Mouse (Mus musculus) heart, adult 18-20 months (tissue): ENCODE measurements around the gene Gm37240. TPM values are rescaled to one million over a fixed set of nuclear protein-coding genes. Genes with fewer than 3 reads are reported as not detected.
A peak's percentile ranks its signal among the peaks of the same experiment; 100 is the strongest.

Experiments used
- DNase-seq, 2 experiments: peaks; one replicate each; pipeline ENCODE4 v3.0.0; 2021 to 2022; ENCODE audit warnings: mixed read lengths in 1 of 2
- total RNA-seq, 2 experiments: library from RNA; stranded (reverse); gene quantifications; 2 replicates each; pipeline ENCODE4 v1.2.3; 2021

Gene Gm37240
- total RNA-seq, 2 experiments from 2014 or later, result 30.0 to 39.3 TPM

- no peak for DNase-seq
Observed at GRCm38 (mm10) chr3:84749222-84749621, 1138.1 kb downstream of the Gm37240 start.

DNA sequence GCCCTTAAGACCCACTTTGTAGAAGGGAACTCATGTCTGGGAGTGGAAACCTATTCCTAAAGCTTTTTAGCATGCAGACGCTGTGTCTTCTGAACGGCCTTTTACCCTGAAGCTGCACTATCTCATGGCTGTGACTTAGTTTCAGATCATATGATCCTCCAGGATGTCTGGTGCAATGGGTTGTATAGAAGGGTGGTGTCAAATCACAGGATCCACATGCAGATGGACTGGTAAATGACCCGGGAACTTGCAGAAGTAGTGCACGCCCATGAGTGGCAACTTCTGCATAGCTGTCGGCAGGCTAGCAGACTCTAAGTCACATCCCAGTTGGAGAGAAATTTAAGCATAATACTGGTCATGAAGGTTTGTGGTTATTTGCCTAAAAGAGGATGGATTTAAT, 1139.2 kb downstream of the Gm37240 start:
- no peak for DNase-seq

GRCm38 (mm10) chr3:84745537-84746189, 1141.7 kb downstream of the Gm37240 start:
- peak; percentile 47 to 53 for DNase-seq

DNA sequence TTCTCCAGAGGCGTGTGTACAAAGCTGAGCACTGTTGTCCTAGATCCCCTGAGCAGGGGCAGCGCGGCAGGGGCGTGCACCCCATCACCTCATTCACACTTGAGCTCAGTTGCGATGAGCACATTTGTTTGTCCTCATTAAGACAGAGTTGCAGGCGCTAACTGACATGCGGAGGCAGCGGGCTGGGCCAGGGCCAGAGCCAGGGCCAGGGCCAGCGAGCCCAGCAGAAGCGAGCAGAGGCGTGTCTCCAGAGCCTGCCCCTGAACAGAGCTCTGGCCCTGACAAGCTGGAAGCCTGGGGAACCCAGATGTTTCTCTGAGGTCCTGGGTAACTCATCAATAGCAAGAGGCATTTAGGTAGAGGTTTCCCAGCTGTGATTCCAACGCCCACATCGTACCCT, 1142.6 kb downstream of the Gm37240 start:
- DNase-seq, result peak; percentile 53 to 62

DNA sequence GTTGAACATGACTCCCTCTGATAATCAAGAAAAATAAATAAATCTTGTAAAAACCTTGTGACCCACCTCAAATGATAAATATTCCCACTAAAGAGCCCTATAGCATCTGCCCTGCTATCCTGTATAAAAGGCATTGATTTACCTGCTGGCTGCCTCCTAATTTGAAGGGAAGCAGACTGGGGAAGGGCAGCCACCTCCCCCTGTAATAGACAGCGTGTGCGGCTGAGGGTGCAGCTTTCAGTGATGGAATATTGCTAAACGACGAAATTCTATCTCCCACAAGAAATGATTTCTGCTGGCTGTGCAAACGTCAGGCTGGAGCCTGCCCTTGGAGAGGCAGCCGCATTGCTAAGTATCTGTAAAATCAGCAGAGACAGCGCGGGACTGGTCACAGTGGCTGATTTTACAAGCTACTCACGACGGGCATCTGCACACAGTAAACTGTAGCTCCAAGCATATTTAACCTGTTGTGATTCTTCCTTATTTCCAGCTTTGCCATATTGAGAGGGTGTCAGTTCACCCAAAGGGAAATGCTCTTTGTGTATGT, 1147.2 kb downstream of the Gm37240 start:
- DNase-seq, result no peak

DNA sequence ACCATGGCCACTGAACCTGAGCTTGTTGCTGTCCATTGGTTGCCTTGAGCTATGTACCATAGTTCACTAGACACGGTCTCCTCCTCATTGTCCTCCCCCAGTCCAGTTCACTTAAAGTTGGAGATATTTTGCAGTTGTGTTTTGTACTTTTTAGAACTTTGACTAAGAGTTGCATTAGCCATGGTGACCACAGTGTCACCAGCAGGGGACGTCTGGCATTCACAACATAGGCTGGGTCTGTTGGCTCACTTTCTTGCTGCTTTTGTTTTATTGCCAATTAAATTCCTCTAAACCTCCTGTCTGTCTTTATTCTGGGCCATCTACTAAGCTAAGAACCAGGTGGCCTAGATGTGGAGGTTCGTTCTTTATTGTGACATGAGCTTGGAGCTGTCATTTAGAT, 1150.2 kb downstream of the Gm37240 start:
- no peak for DNase-seq

DNA sequence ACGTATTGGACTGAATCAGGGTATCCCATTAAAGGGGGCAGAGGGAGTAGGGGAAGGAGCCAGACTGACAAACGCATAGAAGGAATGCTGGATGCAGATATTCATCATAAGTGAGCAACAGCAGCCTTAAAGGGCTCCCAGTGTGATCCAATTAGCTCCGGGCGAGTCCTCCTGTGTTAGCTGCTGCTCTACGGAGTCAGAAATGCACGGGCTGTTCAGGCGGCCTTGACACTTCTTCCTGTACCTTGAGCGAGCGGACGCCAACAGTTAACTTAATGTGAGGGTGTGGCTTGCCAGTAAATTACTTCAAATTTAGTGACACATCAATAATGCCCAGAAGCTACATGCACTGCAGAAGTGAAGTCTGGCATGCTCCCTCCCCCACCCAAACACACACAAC, 1151.6 kb downstream of the Gm37240 start:
- no peak for DNase-seq

DNA sequence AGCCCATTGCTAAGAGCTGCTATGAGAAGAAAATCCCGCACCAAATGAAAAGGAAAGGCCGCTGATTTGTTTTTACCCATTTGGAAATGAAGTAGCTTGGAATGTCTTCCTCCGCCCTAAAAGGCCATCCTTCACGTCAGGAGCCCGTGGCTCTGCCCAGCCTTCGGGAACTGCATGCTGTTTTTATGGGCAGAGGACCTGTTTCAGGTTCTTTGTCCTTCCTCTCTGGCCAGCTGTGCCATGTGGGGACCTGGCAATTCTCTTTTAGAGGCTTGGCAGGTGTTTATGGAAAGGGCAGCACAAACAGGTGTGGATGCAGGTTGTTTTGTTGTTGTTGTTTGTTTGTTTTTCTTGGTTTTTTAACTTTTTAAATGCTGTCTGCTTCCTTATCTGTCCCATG, 1154.8 kb downstream of the Gm37240 start:
- DNase-seq, result no peak

DNA sequence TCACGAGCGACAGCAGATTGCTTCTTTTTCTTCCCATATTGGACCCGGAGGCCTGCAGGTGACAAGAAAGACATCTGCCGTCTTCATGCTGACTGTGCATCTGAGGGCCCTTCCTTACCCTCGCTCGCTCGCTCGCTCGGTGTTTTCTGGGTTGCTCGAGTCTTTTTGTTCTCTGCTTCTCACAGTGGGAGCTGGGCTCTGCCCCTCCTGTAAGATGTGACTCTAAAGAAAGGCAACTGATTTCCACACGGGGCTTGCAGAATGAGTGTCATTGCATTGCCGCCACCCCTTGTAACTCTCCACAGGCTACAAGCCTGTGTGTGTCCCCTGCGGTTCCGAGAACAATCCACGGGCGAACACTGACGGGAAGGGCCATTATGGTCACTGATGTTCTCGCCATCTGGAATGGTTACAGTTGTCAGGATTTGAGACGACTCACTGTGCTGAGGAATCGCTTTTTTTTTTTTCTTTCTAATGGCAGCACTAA, 1155.3 kb downstream of the Gm37240 start:
- no peak for DNase-seq

GRCm38 (mm10) chr3:84731403-84732015, 1155.8 kb downstream of the Gm37240 start:
- no peak for DNase-seq

DNA sequence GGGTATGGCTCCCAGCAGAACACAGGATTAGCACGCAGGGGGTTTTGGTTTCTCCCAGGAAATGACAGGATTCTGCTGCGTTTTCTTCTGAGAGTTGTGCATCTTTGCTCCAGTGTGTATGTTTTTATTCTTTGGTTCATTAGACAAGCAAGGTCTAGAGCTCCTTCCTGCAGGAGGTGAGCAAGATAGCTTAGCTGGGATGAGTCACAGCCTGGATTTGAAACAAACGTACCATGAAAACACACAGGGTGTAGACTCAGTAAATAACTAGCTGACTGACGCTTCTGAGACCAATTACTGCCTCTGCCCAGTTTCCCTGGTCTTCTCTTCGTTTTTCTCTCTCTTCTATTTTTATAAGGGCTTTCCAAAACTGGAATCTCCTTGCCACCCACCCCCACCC, 1156.3 kb downstream of the Gm37240 start:
- no peak for DNase-seq

DNA sequence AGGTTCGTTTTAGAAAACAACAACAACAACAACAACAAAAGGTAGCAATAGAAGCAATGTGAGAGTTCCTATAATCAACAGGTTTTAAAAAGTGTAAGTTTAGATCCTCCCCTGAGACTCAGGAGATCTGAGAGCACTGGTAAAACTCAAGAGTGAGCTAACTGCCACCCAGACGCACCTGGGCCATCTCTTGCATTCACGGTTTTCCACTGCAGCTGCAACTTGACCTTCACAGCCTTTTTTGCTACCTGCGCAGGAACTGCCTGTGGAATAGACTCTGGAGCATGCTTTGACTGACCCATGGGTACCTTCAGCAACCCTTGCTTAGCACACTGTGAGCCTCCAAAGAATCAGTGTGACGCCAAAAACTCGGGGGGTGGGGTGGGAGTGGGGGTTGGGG, 1157.5 kb downstream of the Gm37240 start:
- no peak for DNase-seq

- DNase-seq, result no peak
Observed at GRCm38 (mm10) chr3:84723996-84724395, 1163.3 kb downstream of the Gm37240 start.

- no peak for DNase-seq
Observed at GRCm38 (mm10) chr3:84722680-84723079, 1164.6 kb downstream of the Gm37240 start.

DNA sequence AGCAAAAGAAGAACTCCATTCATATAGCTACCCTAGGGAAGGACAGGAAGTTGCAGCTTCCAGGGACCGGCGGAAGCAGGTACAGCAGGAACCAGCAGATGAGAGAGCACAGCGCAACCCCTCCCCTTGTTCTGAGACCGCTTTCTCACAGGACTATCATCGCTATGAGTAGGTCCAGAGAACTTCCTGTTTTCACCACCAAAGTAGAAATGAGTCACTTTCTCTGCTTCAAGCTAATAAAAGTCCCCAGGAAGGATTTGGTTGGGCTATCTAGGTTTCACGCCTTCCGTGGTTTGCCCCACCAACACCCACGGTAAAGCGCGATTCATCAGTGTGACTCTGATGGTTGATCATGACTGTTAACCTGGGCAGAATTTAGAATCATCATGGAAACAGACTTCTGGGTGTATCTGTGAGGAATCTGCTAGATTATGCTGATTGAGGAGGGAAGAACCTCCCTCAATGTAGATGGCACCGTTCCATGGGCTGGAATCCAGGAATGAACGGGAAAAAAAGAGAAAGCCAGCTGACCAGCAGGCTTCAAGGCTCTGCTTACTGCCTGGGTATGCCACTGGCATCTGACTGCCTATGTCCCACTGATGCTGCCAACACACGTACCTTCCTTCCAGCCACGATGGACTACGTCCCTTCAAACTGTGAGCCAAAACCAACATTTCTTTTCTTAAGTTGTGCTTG, 1172.1 kb downstream of the Gm37240 start:
- DNase-seq, result peak; percentile 34 to 54

DNA sequence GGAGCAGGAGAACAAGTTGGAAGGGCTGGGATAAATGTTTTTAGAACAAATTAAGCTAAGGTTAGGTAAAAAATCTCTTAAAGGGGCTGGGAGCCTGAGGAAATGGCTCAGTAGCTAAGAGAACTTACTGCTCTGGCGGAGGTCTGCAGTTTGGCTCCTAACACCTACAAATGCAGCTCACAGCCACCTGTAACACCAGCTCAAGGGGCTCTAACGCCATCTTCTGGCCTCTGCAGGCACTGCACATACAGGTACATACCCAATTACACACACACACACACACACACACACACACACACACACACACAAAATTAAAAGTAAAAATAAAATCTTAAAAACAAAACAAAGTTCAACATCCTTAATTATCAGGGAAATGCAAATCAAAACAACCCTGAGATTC, 1174.4 kb downstream of the Gm37240 start:
- no peak for DNase-seq

GRCm38 (mm10) chr3:84710723-84711122, 1176.6 kb downstream of the Gm37240 start:
- DNase-seq, result no peak

- no peak for DNase-seq
Observed at GRCm38 (mm10) chr3:84709967-84710366, 1177.4 kb downstream of the Gm37240 start.

- DNase-seq, result no peak
Observed at GRCm38 (mm10) chr3:84709100-84709499, 1178.2 kb downstream of the Gm37240 start.

DNA sequence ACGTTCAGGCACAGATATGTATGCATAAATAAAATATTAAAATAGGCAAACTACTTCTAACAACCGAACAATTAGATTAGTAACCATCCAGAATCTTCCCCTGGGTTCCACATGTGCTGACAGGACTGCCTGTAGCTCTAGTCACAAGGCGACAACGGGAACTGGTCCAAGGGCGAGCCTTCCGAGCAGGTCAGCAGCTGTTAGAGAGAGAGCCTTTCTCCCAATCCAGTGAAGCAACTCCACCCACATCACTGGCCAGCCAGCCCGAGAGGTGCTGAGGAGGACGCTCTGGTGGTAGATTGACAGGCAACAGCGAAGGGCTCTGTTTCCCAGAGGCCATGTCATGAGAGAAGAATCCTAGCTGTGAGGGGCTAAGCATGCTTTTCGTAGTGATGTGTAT, 1178.8 kb downstream of the Gm37240 start:
- DNase-seq, result peak; percentile 55 to 70

GRCm38 (mm10) chr3:84705224-84705623, 1182.1 kb downstream of the Gm37240 start:
- no peak for DNase-seq

DNA sequence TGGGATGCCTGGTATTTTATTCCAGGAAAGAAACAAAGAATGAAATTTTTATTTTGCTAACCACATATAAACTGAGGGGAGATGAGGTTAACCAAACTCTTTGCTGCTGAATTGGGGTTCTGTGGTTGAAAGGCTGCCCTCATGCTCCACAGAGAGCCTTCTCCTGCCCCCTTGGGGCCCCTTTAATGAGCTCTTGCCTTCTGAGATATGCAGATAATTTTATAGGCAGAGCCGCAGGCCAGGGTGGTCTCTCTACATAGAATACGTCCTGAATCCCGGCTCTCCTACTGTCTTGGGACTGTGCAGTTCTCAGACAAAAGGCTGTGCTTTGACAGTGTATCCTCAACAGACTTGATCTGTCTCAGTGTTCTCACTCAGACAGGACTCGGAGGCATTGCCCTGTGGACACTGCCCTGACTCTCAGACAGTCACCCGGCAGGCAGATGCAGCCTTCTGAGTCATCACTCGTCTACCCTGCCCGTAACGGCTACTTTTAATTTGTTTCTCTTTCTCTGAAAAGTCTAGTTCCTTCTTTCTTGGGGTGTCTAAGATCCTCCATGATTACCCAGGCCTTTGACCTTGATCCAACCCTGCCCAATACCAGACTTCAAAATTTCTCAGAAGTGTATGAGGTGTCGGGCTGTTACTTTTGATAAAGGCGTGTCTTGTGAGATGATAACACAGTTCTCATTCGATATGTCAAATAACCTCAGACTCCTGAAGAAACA, 1184.1 kb downstream of the Gm37240 start:
- DNase-seq, result no peak
